Mouse (Mus musculus) frontal cortex, adult (tissue): Measurements from ENCODE around the gene Tle2.

Experiments used
- ATAC-seq: cut with Nextera tagmentation; 2 replicates; pipeline ENCODE4 v1.9.2; 2017; ENCODE audit warnings: mild to moderate bottlenecking, moderate library complexity, mixed read lengths; ENCODE audit not compliant: low TSS enrichment

Gene Tle2

DNA sequence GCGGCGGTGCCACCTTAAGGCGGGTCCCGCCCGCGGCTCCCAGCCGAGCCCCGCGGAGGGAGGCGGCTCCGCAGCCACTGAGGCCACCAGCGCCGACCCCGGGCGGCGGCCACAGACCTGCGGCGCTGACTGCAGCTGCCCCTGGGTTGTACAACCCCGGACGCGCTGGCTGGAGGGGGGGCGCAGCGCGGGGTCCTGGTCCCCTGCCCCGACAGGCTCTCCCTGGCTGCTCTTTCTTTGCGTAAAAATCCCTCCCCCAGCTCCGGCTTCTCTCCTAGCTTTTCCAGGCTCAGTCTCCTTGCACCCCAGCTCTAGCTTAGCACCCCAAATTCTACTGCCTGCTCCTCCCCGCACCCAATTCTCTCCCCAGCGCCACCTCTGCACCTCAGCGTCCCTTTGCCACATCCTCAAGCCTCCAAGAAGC is 859 bp downstream of the Tle2 start:
- ATAC-seq = no peak; the same call in 1 of the 2 replicates

DNA sequence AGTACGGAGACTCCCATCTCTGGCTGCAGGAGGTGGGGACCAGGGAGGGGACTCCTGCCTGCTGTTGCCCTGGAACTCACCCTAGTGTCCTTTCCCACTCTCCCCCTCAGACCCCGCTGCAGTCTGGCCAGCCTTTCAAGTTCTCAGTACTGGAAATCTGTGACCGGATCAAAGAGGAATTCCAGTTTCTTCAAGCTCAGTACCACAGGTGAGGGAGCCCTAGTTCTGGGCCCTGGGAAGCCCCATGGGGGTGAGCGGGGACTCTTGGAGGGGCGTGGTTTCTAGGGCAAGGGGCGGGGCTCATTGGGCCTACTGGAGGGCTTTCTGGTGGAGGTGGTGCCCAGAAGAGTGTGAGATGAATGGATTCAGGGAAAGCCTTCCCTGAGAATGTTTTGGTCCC is 1.3 kb downstream of the Tle2 start:
- ATAC-seq = no peak

DNA sequence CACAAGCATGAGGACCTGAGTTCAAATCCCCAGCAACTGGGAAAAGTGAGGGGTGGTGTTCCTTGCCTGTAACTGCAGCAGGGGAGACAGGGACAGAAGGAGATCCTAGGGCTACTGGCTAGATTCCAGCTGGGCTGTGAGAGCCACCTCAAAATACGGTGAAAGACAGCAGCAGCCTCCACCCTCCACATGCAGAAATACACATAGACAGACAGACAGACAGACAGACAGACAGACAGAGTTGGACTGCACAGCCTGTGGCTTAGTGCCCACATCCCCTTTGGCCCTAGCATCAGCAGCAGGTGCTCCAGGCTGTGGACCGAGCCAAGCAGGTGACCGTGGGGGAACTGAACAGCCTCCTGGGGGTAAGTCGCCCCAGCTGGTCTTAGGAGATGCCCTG is 5.6 kb downstream of the Tle2 start:
- ATAC-seq = no peak

DNA sequence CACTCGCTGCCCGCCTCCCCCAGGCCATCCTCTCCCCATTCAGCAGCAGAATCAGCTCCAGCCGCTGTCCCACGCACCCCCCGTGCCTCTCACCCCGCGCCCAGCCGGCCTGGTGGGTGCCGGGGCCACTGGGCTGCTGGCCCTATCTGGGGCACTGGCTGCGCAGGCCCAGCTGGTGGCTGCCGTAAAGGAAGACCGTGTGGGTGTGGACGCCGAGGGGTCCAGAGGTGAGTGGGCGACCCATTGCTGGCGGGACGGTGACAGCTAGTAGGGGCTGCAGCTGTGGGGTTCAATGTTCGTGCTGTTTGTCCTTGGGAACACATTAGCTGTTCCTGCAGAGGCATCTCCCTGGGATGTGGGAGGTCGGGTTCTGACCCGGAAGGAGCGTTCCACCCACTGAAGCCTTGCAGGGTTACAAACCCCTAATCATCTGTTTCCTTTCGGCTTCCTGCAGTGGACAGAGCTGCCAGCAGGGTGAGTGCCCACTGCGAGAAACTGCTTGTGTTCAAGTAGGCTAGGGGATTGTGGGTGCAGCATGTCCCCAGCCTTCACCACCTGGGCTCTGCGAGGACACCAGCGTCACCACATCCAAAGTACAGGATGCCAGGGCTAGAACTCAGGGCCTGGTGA is 6.2 kb downstream of the Tle2 start:
- ATAC-seq = no peak

DNA sequence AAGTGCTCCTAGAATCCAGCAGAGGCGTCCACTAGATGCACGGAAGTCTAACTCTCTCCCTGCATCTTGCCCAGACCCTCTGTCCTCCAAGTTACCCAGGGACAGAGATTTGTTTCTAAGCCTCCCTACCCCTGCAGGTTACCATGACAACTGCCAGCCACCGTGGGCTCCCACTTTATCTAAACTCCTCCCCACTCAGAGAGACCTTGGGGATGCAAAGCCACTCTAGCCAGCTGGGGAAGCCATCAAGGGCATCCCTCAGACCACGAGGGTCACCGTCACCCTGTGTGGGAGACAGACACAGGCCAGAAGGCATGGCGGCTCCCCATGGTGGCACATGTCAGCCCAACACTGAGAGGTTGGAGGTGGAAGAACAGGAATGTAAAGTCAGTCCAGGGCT is 9.0 kb downstream of the Tle2 start:
- ATAC-seq = no peak

DNA sequence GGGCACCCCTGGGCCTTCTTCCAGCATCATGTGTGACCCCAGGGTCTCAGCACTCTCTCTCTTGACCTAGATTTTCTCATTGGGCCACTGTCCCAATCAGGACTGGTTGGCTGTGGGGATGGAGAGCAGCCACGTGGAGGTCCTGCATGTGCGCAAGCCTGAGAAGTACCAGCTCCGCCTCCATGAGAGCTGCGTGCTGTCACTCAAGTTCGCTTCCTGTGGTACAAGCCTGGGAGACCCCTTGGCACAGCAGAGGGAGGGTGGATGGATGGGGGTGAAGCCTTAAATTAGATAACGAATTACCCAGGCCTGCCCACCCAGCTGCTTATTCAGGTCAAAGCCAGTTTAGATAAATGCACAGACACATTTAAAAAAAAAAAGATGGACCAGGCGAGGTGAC is 14.4 kb downstream of the Tle2 start:
- ATAC-seq = no peak

DNA sequence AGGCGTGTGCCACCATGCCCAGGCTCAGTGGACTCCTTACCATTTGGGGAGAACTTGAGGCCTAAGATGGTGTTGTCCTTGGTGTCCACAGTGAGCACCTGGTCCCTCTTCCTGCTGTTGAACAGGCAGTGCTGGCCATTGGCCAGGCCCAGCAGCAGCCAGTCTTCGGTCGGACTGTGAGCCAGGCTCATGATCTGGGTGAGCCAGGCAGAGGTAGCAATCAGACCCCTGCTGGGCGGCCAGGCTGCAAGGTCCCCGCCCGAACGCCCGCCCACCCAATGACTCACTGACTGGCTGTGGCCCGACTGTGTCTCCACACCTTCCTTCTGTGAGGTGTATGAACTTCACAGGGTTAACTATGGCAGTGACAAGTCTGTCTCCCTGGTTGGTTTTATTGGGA is 17.5 kb downstream of the Tle2 start:
- ATAC-seq = no peak

DNA sequence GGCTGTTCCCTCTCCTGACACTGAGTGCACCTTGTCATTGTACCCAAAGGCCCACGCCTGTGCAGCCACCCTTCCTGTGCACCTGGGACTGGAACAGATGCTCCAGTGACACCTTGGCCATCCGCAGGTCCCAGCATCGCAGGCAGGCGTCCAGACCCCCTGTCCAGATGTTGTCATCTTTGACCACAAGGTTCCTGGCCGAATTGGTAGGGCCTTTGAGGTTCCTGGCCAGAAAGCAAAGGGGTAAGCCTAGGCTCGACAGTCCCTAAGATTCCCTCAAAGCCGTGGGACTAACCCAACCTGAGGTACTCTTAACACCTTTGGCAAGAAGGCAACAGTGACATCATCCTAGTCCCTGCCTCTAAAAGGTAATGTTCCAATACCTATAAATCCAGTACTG is 18.3 kb downstream of the Tle2 start:
- ATAC-seq = no peak

DNA sequence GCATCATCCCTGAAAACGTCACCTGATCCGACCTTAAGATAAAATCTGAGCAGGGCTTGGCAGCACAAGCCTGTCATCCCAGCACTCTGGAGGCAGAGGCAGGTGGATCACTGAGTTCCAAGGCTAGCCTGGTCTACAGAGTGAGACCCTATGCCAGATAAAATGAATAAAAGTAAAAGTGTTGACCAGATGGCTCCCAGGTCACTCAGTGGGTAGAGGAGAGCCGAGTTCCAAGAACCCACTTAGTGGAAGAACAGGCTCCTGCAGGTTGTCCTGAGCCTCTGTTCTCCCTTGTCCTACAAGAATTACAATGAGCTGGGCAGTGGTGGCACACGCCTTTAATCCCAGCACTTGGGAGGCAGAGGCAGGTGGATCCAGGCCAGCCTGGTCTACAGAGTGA is 18.9 kb downstream of the Tle2 start:
- ATAC-seq = no peak

DNA sequence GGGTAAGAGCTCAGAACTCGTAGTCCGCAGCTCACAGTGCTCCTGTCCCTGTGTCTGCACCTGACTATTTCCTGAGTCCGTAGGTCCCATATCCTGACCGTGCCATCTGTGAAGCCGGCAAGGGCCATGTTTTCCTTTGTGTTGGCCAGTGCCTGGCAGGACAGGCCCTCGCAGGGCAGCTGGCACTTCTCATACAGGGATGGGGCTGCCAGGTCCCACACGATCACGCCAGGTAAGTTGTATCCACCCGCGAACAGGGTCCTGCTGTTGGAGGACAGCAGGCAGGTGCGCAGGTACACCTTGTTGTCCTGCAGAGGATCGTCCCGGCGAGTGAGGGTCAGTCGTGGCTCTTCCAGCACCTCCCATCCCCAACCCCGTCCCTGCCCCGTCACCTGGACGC is 19.6 kb downstream of the Tle2 start:
- no peak for ATAC-seq

DNA sequence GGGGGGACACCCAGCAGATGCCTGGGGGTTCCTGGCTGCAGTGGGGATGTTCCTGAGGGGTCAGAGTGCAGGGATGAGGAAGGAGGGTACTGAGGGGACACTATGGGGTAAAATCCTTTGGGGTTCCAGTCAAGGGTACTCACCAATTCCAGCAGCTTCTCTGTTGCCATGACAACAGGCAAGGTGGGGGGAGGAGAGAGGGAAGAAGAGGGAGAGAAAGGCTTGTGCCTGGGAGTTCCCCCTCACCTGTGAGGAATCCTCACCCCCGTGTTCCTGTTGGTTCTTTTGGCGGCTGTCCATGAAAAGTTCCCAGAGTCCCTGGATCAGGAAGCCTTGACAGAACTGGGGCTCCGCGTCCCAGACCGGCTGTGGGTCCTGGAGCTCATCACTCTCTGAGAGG is 21.2 kb downstream of the Tle2 start:
- ATAC-seq = no peak

DNA sequence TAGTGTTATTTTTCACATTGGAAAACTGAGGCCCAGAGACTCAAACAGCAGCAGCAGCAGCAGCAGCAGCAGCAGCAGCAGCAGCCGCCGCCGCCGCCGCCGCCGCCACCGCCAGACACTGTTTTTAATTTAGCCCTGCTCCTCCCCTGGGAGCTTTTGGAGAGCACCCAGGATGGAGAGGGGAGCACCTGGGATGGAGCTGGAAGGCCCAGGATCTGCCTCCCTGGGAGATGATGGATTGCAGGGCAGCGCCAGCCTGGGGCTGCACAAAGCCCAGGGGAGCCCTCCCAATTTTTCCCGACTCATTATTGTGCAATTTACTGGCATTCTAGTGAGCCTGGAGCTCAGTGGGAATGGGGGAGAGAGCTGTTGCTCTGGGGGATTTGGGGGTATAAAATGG is 22.2 kb downstream of the Tle2 start:
- ATAC-seq = peak; percentile 24; the same call in 1 of the 2 replicates

DNA sequence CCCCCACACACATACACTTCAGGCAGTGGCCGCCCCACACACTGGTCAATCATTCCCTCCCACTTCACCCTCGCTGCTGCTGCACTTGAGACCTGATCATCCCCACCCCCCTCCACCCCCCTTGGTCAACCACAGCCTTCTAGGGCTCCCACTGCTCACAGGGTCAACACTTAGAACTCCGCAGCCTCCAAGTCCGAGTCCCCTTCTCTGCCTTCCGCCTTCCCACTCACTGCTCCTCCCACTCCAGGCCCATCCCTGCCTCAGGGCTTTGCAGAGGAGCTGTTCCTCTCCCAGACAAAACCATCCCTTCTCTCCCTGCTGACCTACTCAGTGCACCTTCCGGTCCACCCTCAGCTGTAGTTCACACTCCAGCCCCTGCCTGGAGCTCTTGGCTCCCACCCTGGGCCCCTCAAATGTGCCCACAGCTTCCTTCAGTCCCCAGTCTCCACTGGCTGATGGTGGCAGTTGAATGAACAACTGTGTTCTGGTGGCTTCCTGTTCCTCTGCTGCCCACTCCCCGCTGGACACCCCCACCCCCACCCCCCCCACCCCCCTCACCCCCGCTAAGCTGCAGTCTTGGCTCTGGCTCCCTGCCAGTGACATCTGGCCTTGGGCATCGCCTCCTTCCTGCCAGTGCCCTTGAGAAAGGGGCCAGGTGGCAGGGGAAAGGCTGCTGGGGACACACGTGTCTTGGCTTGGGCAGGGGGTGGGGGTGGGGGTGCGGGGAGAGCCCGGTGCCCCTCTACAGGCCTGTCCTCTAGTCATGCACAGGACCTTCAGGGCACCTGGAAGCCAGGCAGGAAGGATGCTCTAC is 23.0 kb downstream of the Tle2 start:
- peak; percentile 48; the same call in 1 of the 2 replicates for ATAC-seq

DNA sequence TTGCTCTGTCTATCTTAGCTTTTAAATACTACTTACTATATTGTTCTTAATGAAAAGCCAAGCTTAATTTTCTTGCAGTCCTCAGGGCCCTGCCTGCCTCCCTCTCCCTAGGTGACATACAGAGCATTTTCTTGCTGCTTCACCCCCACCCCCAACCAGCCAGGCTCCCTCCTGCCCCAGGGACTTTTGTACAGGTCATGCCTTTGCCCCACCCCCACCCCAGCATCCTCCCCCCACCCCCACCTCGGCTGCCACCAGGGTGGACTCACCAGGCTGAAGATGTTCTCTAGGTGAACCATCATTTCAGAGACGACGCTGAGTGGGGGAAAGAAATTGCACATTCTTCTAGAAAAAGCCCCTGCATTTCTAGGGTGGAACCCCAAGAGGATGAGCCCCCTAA is 24.0 kb downstream of the Tle2 start:
- ATAC-seq = no peak

DNA sequence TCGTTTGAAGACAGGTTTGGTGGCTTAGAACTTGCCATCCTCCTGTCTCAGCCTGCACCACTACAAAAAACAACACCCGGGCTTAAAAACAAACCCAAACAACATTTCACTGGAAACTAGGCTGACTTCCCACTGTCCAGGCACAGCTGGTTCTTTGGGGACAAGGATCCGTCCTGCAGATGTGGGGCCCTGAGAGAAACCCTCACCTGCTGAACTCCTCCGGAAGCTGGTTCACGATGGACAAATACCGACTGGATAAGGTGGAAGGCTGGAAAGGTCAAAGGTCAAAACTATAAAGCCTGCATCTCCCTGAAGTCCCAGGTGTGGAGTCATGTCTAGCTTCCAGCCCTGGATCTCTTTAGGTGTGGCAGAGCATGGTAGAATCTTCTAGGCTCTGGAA is 24.5 kb downstream of the Tle2 start:
- ATAC-seq = no peak

DNA sequence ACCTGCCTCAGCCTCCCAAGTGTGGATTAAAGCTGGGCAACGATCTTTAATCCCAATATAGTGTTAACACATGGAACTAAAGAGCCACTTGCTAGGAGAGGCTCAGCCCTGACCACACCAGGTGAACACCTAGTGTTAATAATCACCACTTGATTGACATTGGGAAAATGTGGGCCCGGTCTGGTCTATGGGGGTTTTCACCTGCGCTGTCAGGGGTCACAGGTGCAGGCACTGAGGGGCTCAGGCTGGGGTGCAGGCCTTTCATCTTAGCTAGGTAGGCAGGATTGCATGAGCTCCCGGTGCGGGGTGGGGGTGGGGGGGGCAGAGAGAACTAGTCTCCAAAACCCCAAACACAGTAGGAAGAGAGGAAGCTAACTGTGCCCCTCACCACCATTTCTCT is 25.3 kb downstream of the Tle2 start:
- no peak for ATAC-seq

DNA sequence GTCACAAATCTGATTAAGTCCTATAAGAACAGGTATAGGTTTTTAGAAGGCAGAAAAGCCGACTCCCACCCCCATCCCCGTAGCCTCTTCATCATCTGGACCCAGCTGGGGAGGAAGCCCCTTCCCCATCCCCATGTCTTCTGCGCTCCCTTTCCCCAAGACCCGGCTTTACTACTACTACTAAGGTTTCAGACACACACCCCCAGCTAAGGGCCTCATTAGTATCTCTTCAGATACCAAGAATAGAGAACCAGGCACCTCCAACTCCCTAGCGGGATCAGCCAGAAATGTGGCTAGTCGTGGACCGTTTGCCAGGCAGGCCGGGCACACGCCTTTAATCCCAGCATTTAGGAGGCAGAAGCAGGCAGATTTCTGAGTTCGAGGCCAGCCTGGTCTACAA is 25.7 kb downstream of the Tle2 start:
- no peak for ATAC-seq

DNA sequence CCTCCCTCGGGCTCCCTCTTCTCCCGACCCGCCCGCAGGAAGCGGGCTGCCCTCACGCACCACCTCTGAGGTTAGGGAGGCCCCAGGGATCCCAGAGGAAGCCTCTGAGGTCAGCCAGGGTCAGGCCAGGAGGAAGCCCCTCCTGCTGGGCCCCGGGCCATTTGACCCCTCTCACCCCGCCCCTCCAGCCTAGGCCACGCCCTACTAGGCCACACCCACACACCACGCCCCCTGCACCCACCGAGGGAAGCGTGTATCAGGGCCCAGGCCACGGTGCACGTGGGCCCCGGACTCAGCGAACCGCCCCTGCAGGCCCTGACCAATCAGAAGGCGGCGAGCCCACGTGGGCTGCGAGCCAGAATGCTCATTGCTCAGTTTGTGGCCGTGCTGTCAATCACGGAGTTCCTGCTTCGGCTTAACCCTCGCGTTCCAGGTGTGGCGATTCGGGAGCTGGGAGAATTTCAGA is 26.4 kb downstream of the Tle2 start, which contains the start of gene Tle6:
TSS of gene Tle6 (minus strand) at position 336 of the 466 bp plus-strand sequence.
- ATAC-seq = peak; percentile 54

DNA sequence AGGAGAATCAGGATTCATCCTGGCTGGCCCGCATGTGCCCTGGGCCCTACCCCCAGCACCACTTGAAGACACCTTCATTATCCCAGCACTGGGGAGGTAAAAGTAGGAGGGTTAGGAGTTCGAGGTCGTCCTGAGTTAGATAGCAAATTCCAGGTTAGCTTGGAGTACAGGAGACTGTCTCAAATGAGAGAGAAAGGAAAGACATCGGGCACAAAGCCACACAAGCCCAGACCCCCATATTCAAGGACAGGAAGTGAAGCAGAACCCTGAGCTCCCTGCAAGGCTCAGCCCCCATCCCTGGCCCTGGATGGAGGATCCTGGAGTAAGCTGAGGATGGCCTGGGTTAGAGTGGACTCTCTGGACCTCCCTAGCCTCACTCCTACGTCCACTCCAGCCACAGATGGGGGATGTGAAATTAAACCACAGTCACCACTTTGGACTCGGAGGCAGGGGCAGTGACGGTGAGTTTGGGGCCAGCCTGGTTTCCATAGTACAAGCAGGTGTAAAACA is 27.1 kb downstream of the Tle2 start:
- ATAC-seq = no peak

DNA sequence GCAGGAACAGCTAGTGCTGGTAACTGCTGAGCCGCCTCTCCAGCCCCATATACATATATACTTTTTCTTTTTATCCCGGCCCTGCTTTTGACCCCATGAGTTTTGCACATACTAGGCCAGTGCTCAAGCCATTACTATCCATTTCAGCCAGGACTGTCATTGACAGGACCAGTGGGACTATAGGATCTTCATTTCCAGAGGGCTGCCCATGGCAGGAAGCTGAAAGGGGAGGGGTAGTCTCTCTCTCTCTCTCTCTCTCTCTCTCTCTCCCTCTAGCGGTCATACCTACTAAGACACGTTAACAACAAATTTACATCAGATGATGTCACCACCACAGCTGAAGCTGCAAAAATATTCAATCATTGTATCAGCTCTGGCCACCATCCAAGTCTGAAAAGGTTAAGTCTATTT is 28.4 kb downstream of the Tle2 start:
- ATAC-seq = 0 out of 2 replicates have a peak, but pooled peaks have one; percentile 14

DNA sequence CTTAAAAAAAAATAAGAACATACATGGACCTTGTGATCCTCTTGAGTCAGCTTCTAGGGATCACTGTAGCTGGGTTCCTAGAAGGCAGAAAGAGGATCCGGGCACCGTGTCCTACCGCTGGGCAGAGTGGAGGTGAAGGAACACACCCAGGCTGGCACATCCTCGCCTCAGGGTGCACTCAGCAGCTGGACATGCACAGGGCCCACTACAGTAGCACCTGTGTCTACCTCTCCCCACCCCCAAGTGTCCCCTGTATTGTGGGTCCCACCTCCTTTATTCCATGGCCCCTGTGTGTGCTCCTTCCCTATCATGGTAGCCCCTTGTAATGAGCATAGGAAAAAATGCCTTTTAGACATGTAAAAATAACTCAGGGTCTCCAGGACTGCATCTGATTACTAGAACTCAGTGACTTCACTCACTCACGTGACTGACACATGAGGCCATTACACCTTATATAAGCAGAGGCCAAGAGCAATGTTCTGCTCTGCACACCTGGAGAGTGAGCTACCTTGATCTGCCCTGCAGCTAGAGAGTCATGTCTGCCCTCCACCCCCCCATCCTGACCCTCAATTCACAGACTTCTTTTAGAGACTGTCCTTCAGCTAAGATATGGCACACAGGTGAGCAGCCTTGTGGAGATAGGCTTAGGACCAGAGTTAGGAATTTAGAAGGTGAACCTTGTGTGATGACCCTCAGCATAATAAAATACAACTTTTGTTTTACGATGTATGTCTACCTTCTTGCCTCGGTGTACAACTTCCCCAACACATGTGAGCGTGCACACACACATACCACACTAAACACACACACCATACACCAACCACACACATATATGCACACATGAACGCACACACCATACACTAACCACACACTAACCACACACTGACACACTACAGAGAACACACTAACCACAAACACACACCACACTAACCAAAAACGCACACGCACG is 29.9 kb downstream of the Tle2 start:
- no peak for ATAC-seq
